Mouse (Mus musculus) cortical plate, adult 2 months (tissue): ENCODE measurements around the gene Stx5a.

Source experiments
- CTCF ChIP-seq: fragments of 200-500 bp; IDR thresholded peaks from 2 replicates; pipeline ENCODE4 v1.5.1; 2011; ENCODE audit warnings: mild to moderate bottlenecking, control low read depth, low read length; ENCODE audit not compliant: insufficient read depth; ENCODE audit errors: extremely low read depth
- POLR2A ChIP-seq: fragments of 200-500 bp; IDR thresholded peaks from 2 replicates; pipeline ENCODE4 v1.6.1; 2011; ENCODE audit warnings: mild to moderate bottlenecking, low read length, control low read depth; ENCODE audit not compliant: insufficient read depth; ENCODE audit errors: extremely low read depth

- no peak for TF ChIP-seq CTCF
- no peak for TF ChIP-seq POLR2A
These were observed 24.3 kb downstream of the Stx5a start for GRCm38 (mm10) chr19:8765562-8765961.
